Mouse (Mus musculus): Measurements from ENCODE around the gene Usp6nl.

DNA sequence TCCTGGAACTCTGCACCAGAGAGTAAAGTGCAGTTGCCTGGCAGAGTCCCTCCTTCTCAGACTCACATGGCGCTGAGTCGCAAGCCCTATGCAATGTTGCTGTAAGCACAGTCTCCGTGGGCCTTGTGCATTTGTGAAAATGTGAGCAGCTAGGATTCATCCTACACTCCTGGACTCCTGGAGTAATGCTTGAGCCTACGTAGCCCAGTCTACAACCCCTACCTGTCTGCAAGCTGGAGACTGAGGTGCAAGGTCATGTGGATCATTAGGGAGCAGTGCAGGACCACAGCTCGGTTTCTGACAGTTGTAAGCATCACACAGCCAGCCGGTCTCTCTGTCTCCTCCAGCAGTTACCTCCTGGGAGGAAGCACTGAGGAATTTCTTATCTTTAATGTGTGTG lies 167.6 kb downstream of the Usp6nl start:
- no peak for TF ChIP-seq CTCF (IDR thresholded peaks at IDR 0.05; ENCODE audit: control insufficient read depth, insufficient read depth, insufficient replicate concordance, low read depth, low read length)
- no peak for TF ChIP-seq POLR2A (IDR thresholded peaks at IDR 0.05; ENCODE audit: control insufficient read depth, low read depth, low read length)

Measured in testis, adult 2 months (tissue).